Mouse (Mus musculus) myocyte (in vitro differentiated cells): ENCODE results near the gene Fam213a. TPM values are rescaled to one million over a fixed set of nuclear protein-coding genes. Genes with fewer than 3 reads are reported as not detected.

Experiments
- H3K27me3 ChIP-seq: one replicate; pipeline ENCODE4 v1.6.1; 2011; ENCODE audit not compliant: control insufficient read depth, insufficient read depth, insufficient read length
- H3K36me3 ChIP-seq: one replicate; pipeline ENCODE4 v1.6.1; 2011; ENCODE audit not compliant: control insufficient read depth, insufficient read depth
- H3K4me2 ChIP-seq: one replicate; pipeline ENCODE4 v1.6.1; 2011; ENCODE audit warnings: low read depth, control low read depth
- H3K4me3 ChIP-seq: one replicate; pipeline ENCODE4 v1.5.1; 2011; ENCODE audit warnings: mild to moderate bottlenecking, control low read depth, moderate library complexity
- H3K79me2 ChIP-seq: one replicate; pipeline ENCODE4 v1.6.1; 2011; ENCODE audit not compliant: control insufficient read depth, insufficient read depth
- H3ac ChIP-seq: one replicate; pipeline ENCODE4 v1.6.1; 2011; ENCODE audit not compliant: control insufficient read depth, insufficient read length
- CEBPB ChIP-seq: IDR thresholded peaks from 2 replicates; pipeline ENCODE4 v1.6.1; 2011; ENCODE audit warnings: mild to moderate bottlenecking, moderate library complexity; ENCODE audit not compliant: poor library complexity, insufficient read depth, severe bottlenecking
- E2F4 ChIP-seq: IDR thresholded peaks from one replicate; pipeline ENCODE4 v1.6.1; 2011; ENCODE audit warnings: mild to moderate bottlenecking, control low read depth, moderate library complexity; ENCODE audit not compliant: insufficient read depth
- MAX ChIP-seq: IDR thresholded peaks from one replicate; pipeline ENCODE4 v1.6.1; 2011; ENCODE audit warnings: low read depth, mild to moderate bottlenecking, control low read depth
- MYOD1 ChIP-seq, 3 experiments: IDR thresholded peaks; one replicate each; pipeline ENCODE4 v1.6.1; 2011; ENCODE audit warnings: control low read depth in 2 of 3, low read depth in 2 of 3, mild to moderate bottlenecking in 2 of 3, moderate library complexity in 1 of 3; ENCODE audit not compliant: insufficient read length in 2 of 3, control insufficient read depth in 1 of 3
- MYOG ChIP-seq, 3 experiments: IDR thresholded peaks; one replicate each; pipeline ENCODE4 v1.6.1; 2011; ENCODE audit warnings: control low read depth in 2 of 3, low read depth in 2 of 3, mild to moderate bottlenecking in 2 of 3; ENCODE audit not compliant: insufficient read length in 2 of 3, control insufficient read depth in 1 of 3, insufficient read depth in 1 of 3
- POLR2A ChIP-seq: IDR thresholded peaks from one replicate; pipeline ENCODE4 v1.6.1; 2011; ENCODE audit warnings: low read depth, mild to moderate bottlenecking, control low read depth, moderate library complexity; ENCODE audit not compliant: insufficient read length
- POLR2AphosphoS2 ChIP-seq: IDR thresholded peaks from one replicate; pipeline ENCODE4 v1.6.1; 2011; ENCODE audit warnings: low read depth, control low read depth; ENCODE audit not compliant: insufficient read length
- REST ChIP-seq: IDR thresholded peaks from one replicate; pipeline ENCODE4 v1.6.1; 2011; ENCODE audit warnings: mild to moderate bottlenecking, control low read depth, moderate library complexity; ENCODE audit not compliant: insufficient read depth, insufficient read length
- SRF ChIP-seq: IDR thresholded peaks from one replicate; pipeline ENCODE4 v1.6.1; 2011; ENCODE audit warnings: low read depth; ENCODE audit not compliant: control insufficient read depth, insufficient read length
- TCF12 ChIP-seq: IDR thresholded peaks from one replicate; pipeline ENCODE4 v1.6.1; 2011; ENCODE audit warnings: mild to moderate bottlenecking, control low read depth; ENCODE audit not compliant: poor library complexity, insufficient read depth, severe bottlenecking
- TCF3 ChIP-seq: IDR thresholded peaks from one replicate; pipeline ENCODE4 v1.6.1; 2011; ENCODE audit warnings: low read depth, control low read depth; ENCODE audit not compliant: insufficient read length
- USF1 ChIP-seq: IDR thresholded peaks from one replicate; pipeline ENCODE4 v1.6.1; 2011; ENCODE audit warnings: low read depth, mild to moderate bottlenecking, control low read depth, moderate library complexity
- polyA plus RNA-seq: library from polyadenylated mRNA; unstranded; fragments of >200 nt; fragmentation: generic; extraction: Trizol; gene quantifications from one replicate; pipeline ENCODE4 v1.2.1, GENCODE M21; 2012; ENCODE audit warnings: missing spikeins

Fam213a gene
- polyA plus RNA-seq, 1 experiment: 1.8 TPM

DNA sequence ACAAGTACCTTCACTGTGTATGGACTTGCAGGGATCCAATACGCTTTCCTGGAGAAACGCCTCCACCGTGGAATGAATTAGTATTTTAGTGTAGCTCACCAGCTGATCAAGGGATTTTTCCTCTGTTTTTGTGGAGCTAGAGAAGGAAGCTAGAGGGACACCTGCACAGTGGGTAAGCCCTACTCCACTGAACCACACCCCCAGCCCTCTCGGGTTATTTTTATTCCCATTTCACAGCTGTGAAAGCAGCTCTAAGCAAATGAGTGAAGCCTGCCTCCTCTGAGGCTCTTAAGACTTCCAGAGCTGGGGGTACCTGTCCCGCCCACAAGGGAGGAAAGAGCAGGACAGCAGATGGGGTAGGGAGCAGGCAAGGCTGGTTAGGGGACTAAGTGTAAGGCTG lies 60.2 kb downstream of the Fam213a start:
- H3K4me2 ChIP-seq: peak overlapping the region; percentile 85
- peaks cover 83% of the 10 kb centered on the region for H3K79me2 ChIP-seq
- no peak overlapping the region for H3ac ChIP-seq
- TF ChIP-seq REST (no peak), MYOD1 (IDR thresholded peaks at IDR 0.05; ENCODE audit: control insufficient read depth in 1 of 3, insufficient read length in 2 of 3, low read depth in 2 of 3) (peak in 1 of 3 experiments; percentile 2), TCF12 (no peak)
- no peaks in the 10 kb centered on the region for H3K36me3 ChIP-seq
- no peak overlapping the region for H3K4me3 ChIP-seq
- no peaks in the 10 kb centered on the region for H3K27me3 ChIP-seq

DNA sequence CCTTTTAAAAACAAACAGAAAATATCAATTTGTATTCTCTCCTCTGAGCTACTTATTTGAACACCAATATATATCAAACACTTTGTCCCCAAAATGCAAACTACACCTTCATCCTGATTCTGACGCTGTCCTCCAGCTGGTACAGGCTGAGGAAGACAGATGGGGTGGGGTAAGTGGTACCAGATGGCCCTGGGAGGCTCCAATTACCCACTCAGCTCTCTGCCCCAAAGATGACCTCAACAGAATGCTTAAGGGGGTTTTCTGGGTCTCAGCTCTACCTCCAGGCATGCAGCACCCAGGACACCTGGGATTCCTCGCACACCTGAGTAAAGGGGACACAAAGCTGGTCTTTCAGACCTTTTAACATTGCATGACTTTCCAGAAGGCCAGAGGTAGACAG lies 60.9 kb downstream of the Fam213a start:
- TF ChIP-seq REST: no peak
- TF ChIP-seq TCF12: no peak
- peak in 1 of 3 experiments; percentile 75 for TF ChIP-seq MYOG (IDR thresholded peaks at IDR 0.05; ENCODE audit: control insufficient read depth in 1 of 3, insufficient read depth in 1 of 3, insufficient read length in 2 of 3, low read depth in 2 of 3)
- no peak for TF ChIP-seq POLR2A
- no peak for TF ChIP-seq MAX
- no peak for TF ChIP-seq SRF
- TF ChIP-seq TCF3: peak; percentile 18
- TF ChIP-seq MYOD1 (IDR thresholded peaks at IDR 0.05; ENCODE audit: control insufficient read depth in 1 of 3, insufficient read length in 2 of 3, low read depth in 2 of 3): peak in 2 of 3 experiments; percentile 59 to 63
- TF ChIP-seq USF1: no peak
- no peak for TF ChIP-seq E2F4
- Histone ChIP-seq H3ac (no peak overlapping the region), H3K4me3 (no peak overlapping the region), H3K4me2 (peak overlapping the region; percentile 85), H3K36me3 (no peaks in the 10 kb centered on the region), H3K79me2 (peaks cover 81% of the 10 kb centered on the region), H3K27me3 (no peaks in the 10 kb centered on the region)

DNA sequence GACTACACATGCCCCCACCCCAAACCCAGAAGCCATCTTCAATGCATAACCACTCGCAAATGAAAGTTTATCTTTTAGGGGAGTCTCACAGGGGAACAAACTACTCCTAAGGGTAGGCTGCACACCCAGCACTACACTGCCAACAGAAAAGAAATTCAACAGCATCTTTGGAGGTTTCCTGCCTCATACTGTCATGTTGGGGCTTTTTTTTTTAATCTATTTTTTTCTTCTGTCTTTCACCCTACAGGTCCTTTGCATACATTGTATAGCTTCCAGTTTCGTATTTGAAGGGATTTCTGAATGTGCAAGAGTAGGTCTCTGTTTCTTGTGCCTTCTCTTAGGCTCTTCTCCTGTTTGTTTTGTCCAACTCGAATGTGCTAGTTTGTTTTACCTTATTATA lies 61.3 kb downstream of the Fam213a start:
- H3K4me2 ChIP-seq: peak overlapping the region; percentile 85
- no peaks in the 10 kb centered on the region for H3K27me3 ChIP-seq
- TF ChIP-seq POLR2A (no peak), TCF12 (no peak), TCF3 (no peak), MYOD1 (IDR thresholded peaks at IDR 0.05; ENCODE audit: control insufficient read depth in 1 of 3, insufficient read length in 2 of 3, low read depth in 2 of 3) (no peak), E2F4 (no peak), USF1 (no peak), REST (no peak), POLR2AphosphoS2 (no peak), CEBPB (no peak), SRF (no peak), MAX (no peak), MYOG (IDR thresholded peaks at IDR 0.05; ENCODE audit: control insufficient read depth in 1 of 3, insufficient read depth in 1 of 3, insufficient read length in 2 of 3, low read depth in 2 of 3) (no peak)
- no peak overlapping the region for H3ac ChIP-seq
- H3K79me2 ChIP-seq: peaks cover 77% of the 10 kb centered on the region
- no peaks in the 10 kb centered on the region for H3K36me3 ChIP-seq
- H3K4me3 ChIP-seq: no peak overlapping the region

DNA sequence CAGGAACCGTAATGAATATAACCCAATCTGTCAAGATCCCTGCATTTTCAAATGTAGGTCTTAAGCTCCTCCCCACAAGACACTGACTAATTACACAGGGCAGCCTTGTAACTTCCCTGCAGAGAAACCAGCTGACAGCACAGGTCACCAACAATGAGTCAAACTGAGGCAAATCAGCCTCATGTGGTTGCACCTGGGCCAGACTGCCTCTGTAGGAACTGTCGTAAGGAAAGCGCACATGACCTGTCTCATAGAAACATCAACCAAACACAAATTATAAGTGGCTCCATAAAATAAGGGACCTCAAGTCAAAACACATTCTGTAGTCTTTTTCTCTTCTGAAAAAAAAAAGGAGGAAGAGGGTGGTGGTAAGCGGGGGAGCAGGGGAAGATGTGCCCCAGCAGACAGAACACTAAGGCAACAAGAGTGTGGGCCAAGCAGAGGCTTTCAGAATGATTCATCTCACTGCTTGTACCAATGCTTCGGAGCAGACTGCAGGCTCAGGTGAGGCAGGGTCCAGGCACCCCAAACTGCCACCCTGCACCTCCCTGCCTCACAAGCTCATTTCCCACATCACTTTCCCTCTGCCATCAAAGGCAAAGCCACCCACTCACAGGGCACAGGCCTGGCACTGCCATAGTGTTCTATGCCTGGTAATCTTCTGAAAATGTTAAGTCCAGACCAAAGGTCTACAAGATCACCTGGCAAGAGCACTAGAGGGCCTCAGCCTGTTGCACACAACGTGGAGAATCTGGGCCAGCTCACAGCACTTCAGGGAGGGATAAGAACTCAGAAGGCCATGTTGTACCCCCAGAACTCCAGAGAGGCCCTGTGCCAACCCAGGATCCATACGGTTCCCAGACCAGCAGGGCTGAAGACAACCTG lies 63.6 kb downstream of the Fam213a start:
- Histone ChIP-seq H3K27me3 (no peaks in the 10 kb centered on the region), H3K36me3 (peaks cover 8% of the 10 kb centered on the region), H3ac (no peak overlapping the region), H3K79me2 (peaks cover 91% of the 10 kb centered on the region), H3K4me2 (peak overlapping the region; percentile 51), H3K4me3 (no peak overlapping the region)
- TF ChIP-seq USF1: no peak
- TF ChIP-seq MYOD1 (IDR thresholded peaks at IDR 0.05; ENCODE audit: control insufficient read depth in 1 of 3, insufficient read length in 2 of 3, low read depth in 2 of 3): no peak
- TF ChIP-seq REST: no peak
- TF ChIP-seq MAX: no peak
- TF ChIP-seq CEBPB: no peak
- TF ChIP-seq MYOG (IDR thresholded peaks at IDR 0.05; ENCODE audit: control insufficient read depth in 1 of 3, insufficient read depth in 1 of 3, insufficient read length in 2 of 3, low read depth in 2 of 3): no peak
- TF ChIP-seq POLR2A: no peak
- no peak for TF ChIP-seq SRF
- TF ChIP-seq POLR2AphosphoS2: no peak
- TF ChIP-seq TCF3: no peak
- no peak for TF ChIP-seq E2F4
- TF ChIP-seq TCF12: no peak
